Comparison of ENCODE assay signal across 7 mouse cellular contexts in the genomic region with DNA sequence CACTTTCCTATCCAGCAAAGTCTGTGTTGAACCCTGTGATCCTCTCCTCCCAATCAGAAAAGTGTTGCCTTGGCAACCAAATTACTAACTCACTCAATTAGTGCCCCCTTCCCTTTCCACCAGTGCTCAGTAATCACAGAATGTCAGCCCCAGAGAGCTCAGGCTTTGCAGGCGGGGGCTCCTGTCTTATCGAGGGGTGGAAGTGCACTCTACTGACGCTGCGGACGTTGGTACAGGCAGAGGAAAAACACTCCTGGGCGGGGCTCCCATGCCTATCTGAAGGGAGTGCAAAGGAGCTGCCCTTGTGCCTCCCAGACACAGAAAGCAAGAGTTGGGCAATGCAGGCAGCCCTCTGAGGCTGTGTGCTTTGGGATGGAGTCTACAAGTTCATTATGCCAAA. TPM values are rescaled to one million over a fixed set of nuclear protein-coding genes. Genes with fewer than 3 reads are reported as not detected.
DNase-seq lines count a peak whose midpoint lies in the region; ATAC-seq and TF ChIP-seq lines count a peak whose summit lies in the region.

No protein-coding gene starts in this region.

- H3K4me3 ChIP-seq in E14TG2a.4 (replicated peaks; ENCODE audit: low read length), result 0 out of 2 replicates have a peak overlapping the region, but pooled peaks have one; percentile 2
- H3K4me3 ChIP-seq in embryonic facial prominence, embryonic 12.5 days, result no peak overlapping the region
- peak overlapping the region; percentile 16; the same call in 1 of the 2 replicates for H3K4me3 ChIP-seq in hindbrain, embryonic 10.5 days
- H3K4me3 ChIP-seq in liver, embryonic 12.5 days, result peak overlapping the region; percentile 39
- peak overlapping the region; percentile 10; the same call in 1 of the 2 replicates for H3K4me3 ChIP-seq in neural tube, embryonic 13.5 days

- peaks cover 52% of the 10 kb centered on the region for H3K27me3 ChIP-seq in E14TG2a.4 (ENCODE audit: insufficient read depth, low read length)
- peaks cover 19% of the 10 kb centered on the region for H3K27me3 ChIP-seq in embryonic facial prominence, embryonic 12.5 days
- peaks cover 25% of the 10 kb centered on the region for H3K27me3 ChIP-seq in hindbrain, embryonic 10.5 days (ENCODE audit: insufficient read depth, poor library complexity, severe bottlenecking)
- H3K27me3 ChIP-seq in liver, embryonic 12.5 days (replicated peaks), result no peaks in the 10 kb centered on the region
- H3K27me3 ChIP-seq in neural tube, embryonic 13.5 days, result peaks cover 11% of the 10 kb centered on the region; the same call in 1 of the 2 replicates

- H3K9ac ChIP-seq in embryonic facial prominence, embryonic 12.5 days, result no peak overlapping the region
- peak overlapping the region; percentile 68 for H3K9ac ChIP-seq in liver, embryonic 12.5 days
- H3K9ac ChIP-seq in neural tube, embryonic 13.5 days, result peak overlapping the region; percentile 43; the same call in 1 of the 2 replicates

- H3K4me1 ChIP-seq in E14TG2a.4 (replicated peaks; ENCODE audit: low read depth, low read length), result peaks cover 42% of the 10 kb centered on the region
- peaks cover 19% of the 10 kb centered on the region for H3K4me1 ChIP-seq in embryonic facial prominence, embryonic 12.5 days
- peaks cover 49% of the 10 kb centered on the region for H3K4me1 ChIP-seq in hindbrain, embryonic 10.5 days (replicated peaks)
- peaks cover 92% of the 10 kb centered on the region for H3K4me1 ChIP-seq in liver, embryonic 12.5 days
- H3K4me1 ChIP-seq in neural tube, embryonic 13.5 days (replicated peaks), result peaks cover 44% of the 10 kb centered on the region

- H3K36me3 ChIP-seq in E14TG2a.4 (ENCODE audit: insufficient read depth, low read length), result no peaks in the 10 kb centered on the region
- no peaks in the 10 kb centered on the region for H3K36me3 ChIP-seq in embryonic facial prominence, embryonic 12.5 days
- H3K36me3 ChIP-seq in hindbrain, embryonic 10.5 days, result no peaks in the 10 kb centered on the region
- H3K36me3 ChIP-seq in liver, embryonic 12.5 days, result no peaks in the 10 kb centered on the region
- H3K36me3 ChIP-seq in neural tube, embryonic 13.5 days, result no peaks in the 10 kb centered on the region

- under 1% methylated on average over 6 of the region's 6 CpGs for whole genome bisulfite sequencing in embryonic facial prominence, embryonic 12.5 days
- WGBS in hindbrain, embryonic 10.5 days, result 3% methylated on average over 6 of the region's 6 CpGs
- WGBS in liver, embryonic 12.5 days (ENCODE audit: insufficient replicate concordance), result under 1% methylated on average over 6 of the region's 6 CpGs
- WGBS in neural tube, embryonic 13.5 days, result 4% methylated on average over 6 of the region's 6 CpGs

- H3K27ac ChIP-seq in embryonic facial prominence, embryonic 12.5 days, result 0 out of 2 replicates have a peak overlapping the region, but pooled peaks have one; percentile 41
- no peak overlapping the region for H3K27ac ChIP-seq in hindbrain, embryonic 10.5 days
- peak overlapping the region; percentile 94 for H3K27ac ChIP-seq in liver, embryonic 12.5 days
- H3K27ac ChIP-seq in neural tube, embryonic 13.5 days (replicated peaks), result peak overlapping the region; percentile 59

- no peaks in the 10 kb centered on the region for H3K9me3 ChIP-seq in E14TG2a.4 (ENCODE audit: low read length)
- H3K9me3 ChIP-seq in embryonic facial prominence, embryonic 12.5 days, result no peaks in the 10 kb centered on the region
- no peaks in the 10 kb centered on the region for H3K9me3 ChIP-seq in hindbrain, embryonic 10.5 days
- H3K9me3 ChIP-seq in liver, embryonic 12.5 days (replicated peaks), result no peaks in the 10 kb centered on the region
- no peaks in the 10 kb centered on the region for H3K9me3 ChIP-seq in neural tube, embryonic 13.5 days

- no peak for TF ChIP-seq CTCF in E14TG2a.4 (conservative IDR thresholded peaks at IDR 0.05; ENCODE audit: low read length)

- peak; percentile 20 for DNase-seq in 416B (ENCODE audit: low read depth)
- DNase-seq in hindbrain, embryonic 10.5 days (ENCODE audit: low spot score), result no peak
- DNase-seq in natural killer cell, adult 2 months (ENCODE audit: low spot score in 2 of 2), result no peak

- ATAC-seq in embryonic facial prominence, embryonic 12.5 days (ENCODE audit: insufficient number of reproducible peaks, insufficient read depth, low FRiP score, low TSS enrichment), result peak; percentile 57; the same call in 1 of the 2 replicates
- peak; percentile 91 for ATAC-seq in liver, embryonic 12.5 days
- peak; percentile 46; the same call in 1 of the 2 replicates for ATAC-seq in neural tube, embryonic 13.5 days (ENCODE audit: low read depth)

- peak overlapping the region; percentile 44 for H3K4me2 ChIP-seq in embryonic facial prominence, embryonic 12.5 days (replicated peaks)
- peak overlapping the region; percentile 70 for H3K4me2 ChIP-seq in liver, embryonic 12.5 days
- peak overlapping the region; percentile 45 for H3K4me2 ChIP-seq in neural tube, embryonic 13.5 days

RNA-seq across cellular contexts. Expression of a gene that starts 6.0 kb away (rescaled TPM):
- polyA plus RNA-seq in embryonic facial prominence, embryonic 12.5 days (2016; fragmentation: Nextera tagmentation; extraction: Ambion mirVana), result 7.9 and 8.9 TPM in 2 replicates
- polyA plus RNA-seq in hindbrain, embryonic 10.5 days (2016; fragmentation: Nextera tagmentation; extraction: Ambion mirVana), result 10.8 and 13.4 TPM in 2 replicates
- 16.5 and 17.2 TPM in 2 replicates for polyA plus RNA-seq in liver, embryonic 12.5 days (2016; fragmentation: Nextera tagmentation; extraction: Ambion mirVana)
- 22.0 and 24.8 TPM in 2 replicates for polyA plus RNA-seq in neural tube, embryonic 13.5 days (2015; fragmentation: Nextera tagmentation; extraction: Ambion mirVana)

RNA-seq across cellular contexts. Expression of a gene that starts 12.1 kb away (rescaled TPM):
- polyA plus RNA-seq in embryonic facial prominence, embryonic 12.5 days (2016; fragmentation: Nextera tagmentation; extraction: Ambion mirVana), result 9.2 and 9.9 TPM in 2 replicates
- 5.4 and 6.7 TPM in 2 replicates for polyA plus RNA-seq in hindbrain, embryonic 10.5 days (2016; fragmentation: Nextera tagmentation; extraction: Ambion mirVana)
- polyA plus RNA-seq in liver, embryonic 12.5 days (2016; fragmentation: Nextera tagmentation; extraction: Ambion mirVana), result 12.0 and 14.0 TPM in 2 replicates
- 10.2 and 11.7 TPM in 2 replicates for polyA plus RNA-seq in neural tube, embryonic 13.5 days (2015; fragmentation: Nextera tagmentation; extraction: Ambion mirVana)

RNA-seq across cellular contexts. Expression of a gene that starts 34.0 kb away (rescaled TPM):
- 32.9 and 33.1 TPM in 2 replicates for polyA plus RNA-seq in embryonic facial prominence, embryonic 12.5 days (2016; fragmentation: Nextera tagmentation; extraction: Ambion mirVana)
- 27.9 and 37.9 TPM in 2 replicates for polyA plus RNA-seq in hindbrain, embryonic 10.5 days (2016; fragmentation: Nextera tagmentation; extraction: Ambion mirVana)
- polyA plus RNA-seq in liver, embryonic 12.5 days (2016; fragmentation: Nextera tagmentation; extraction: Ambion mirVana), result 37.6 and 40.7 TPM in 2 replicates
- 6.2 and 7.6 TPM in 2 replicates for polyA plus RNA-seq in neural tube, embryonic 13.5 days (2015; fragmentation: Nextera tagmentation; extraction: Ambion mirVana)
